Mouse (Mus musculus): ENCODE results near the gene Gpr39.

GRCm38 (mm10) chr1:125854646-125855045 is 177.9 kb downstream of the Gpr39 start:
- TF ChIP-seq POLR2A (IDR thresholded peaks at IDR 0.05; ENCODE audit: extremely low read depth, insufficient read depth, low read length): no peak
- TF ChIP-seq CTCF (IDR thresholded peaks at IDR 0.05; ENCODE audit: extremely low read depth, insufficient read depth, low read length): no peak

Measured in cortical plate, adult 2 months (tissue).